Mouse (Mus musculus) urinary bladder, adult 2 months (tissue): ENCODE results near the gene Rubcn. TPM values are rescaled to one million over a fixed set of nuclear protein-coding genes. Genes with fewer than 3 reads are reported as not detected.

Source experiments
- DNase-seq: peaks from one replicate; pipeline ENCODE4 v3.0.0; 2022; ENCODE audit warnings: low spot score
- polyA plus RNA-seq: library from polyadenylated mRNA; depleted of rRNA; stranded (reverse); fragments of >200 nt; gene quantifications from 2 replicates; pipeline ENCODE4 v1.2.3, GENCODE M21; 2012

Gene Rubcn
- polyA plus RNA-seq, 1 experiment: 38.6 TPM

- DNase-seq: no peak
These were observed 7.3 kb downstream of the Rubcn start for GRCm38 (mm10) chr16:32870231-32870630.

- DNase-seq: peak; percentile 68
These were observed 9.5 kb downstream of the Rubcn start for GRCm38 (mm10) chr16:32867919-32868552.

- DNase-seq: no peak
These were observed 10.9 kb downstream of the Rubcn start for GRCm38 (mm10) chr16:32866713-32867112.

GRCm38 (mm10) chr16:32865401-32865800 lies 12.2 kb downstream of the Rubcn start:
- no peak for DNase-seq

- no peak for DNase-seq
These were observed 15.7 kb downstream of the Rubcn start for GRCm38 (mm10) chr16:32861813-32862385.

GRCm38 (mm10) chr16:32858771-32859636 lies 18.6 kb downstream of the Rubcn start:
- peak; percentile 32 for DNase-seq

GRCm38 (mm10) chr16:32858356-32858755 lies 19.2 kb downstream of the Rubcn start:
- no peak for DNase-seq

GRCm38 (mm10) chr16:32856751-32857150 lies 20.8 kb downstream of the Rubcn start:
- DNase-seq: no peak

- no peak for DNase-seq
These were observed 23.5 kb downstream of the Rubcn start for GRCm38 (mm10) chr16:32854050-32854571.

GRCm38 (mm10) chr16:32853492-32854049 lies 24.0 kb downstream of the Rubcn start:
- no peak for DNase-seq

GRCm38 (mm10) chr16:32849042-32849830 lies 28.3 kb downstream of the Rubcn start:
- DNase-seq: no peak

- no peak for DNase-seq
These were observed 30.5 kb downstream of the Rubcn start for GRCm38 (mm10) chr16:32847103-32847502.

- DNase-seq: no peak
These were observed 46.1 kb downstream of the Rubcn start for GRCm38 (mm10) chr16:32831501-32831900.

GRCm38 (mm10) chr16:32829104-32829503 lies 48.5 kb downstream of the Rubcn start:
- DNase-seq: no peak

- DNase-seq: no peak
These were observed 51.0 kb downstream of the Rubcn start for GRCm38 (mm10) chr16:32826521-32826920.

- no peak for DNase-seq
These were observed 52.2 kb downstream of the Rubcn start for GRCm38 (mm10) chr16:32825380-32825779.

- DNase-seq: no peak
These were observed 53.5 kb downstream of the Rubcn start for GRCm38 (mm10) chr16:32824061-32824460.

GRCm38 (mm10) chr16:32823487-32823886 lies 54.1 kb downstream of the Rubcn start:
- no peak for DNase-seq

- no peak for DNase-seq
These were observed 54.7 kb downstream of the Rubcn start for GRCm38 (mm10) chr16:32822881-32823280.

- no peak for DNase-seq
These were observed 55.1 kb downstream of the Rubcn start for GRCm38 (mm10) chr16:32822450-32822827.

GRCm38 (mm10) chr16:32821772-32822449 lies 55.7 kb downstream of the Rubcn start:
- DNase-seq: no peak
